Mouse (Mus musculus): Measurements from ENCODE around the gene Bricd5. TPM values are rescaled to one million over a fixed set of nuclear protein-coding genes. Genes with fewer than 3 reads are reported as not detected.

Bricd5 gene
- total and polyA plus RNA-seq, 2 experiments = 0.67 TPM; not detected in 1

GRCm38 (mm10) chr17:24463374-24464133, 10.1 kb upstream of the Bricd5 start:
- 67% methylated on average over 6 of the region's 6 CpGs for WGBS
- H3K27me3 ChIP-seq (ENCODE audit: control insufficient read depth, insufficient read depth, low read length) = no peaks in the 10 kb centered on the region
- no peaks in the 10 kb centered on the region for H3K79me2 ChIP-seq (ENCODE audit: control insufficient read depth, insufficient read depth, low read length)
- no peak overlapping the region for H3K4me3 ChIP-seq (ENCODE audit: insufficient read depth, low read depth, low read length)
- H3K4me1 ChIP-seq (ENCODE audit: control insufficient read depth, insufficient read depth, low read length) = no peaks in the 10 kb centered on the region
- no peak overlapping the region for H3K9ac ChIP-seq (ENCODE audit: low read depth, low read length)
- DNase-seq (ENCODE audit: extremely low read depth, low read depth, low spot score) = no peak
- no peak overlapping the region for H3K27ac ChIP-seq (replicated peaks; ENCODE audit: insufficient read depth, low read depth, low read length)
- no peak for TF ChIP-seq POLR2A (IDR thresholded peaks at IDR 0.05; ENCODE audit: extremely low read depth, insufficient read depth, low read length)
- TF ChIP-seq CTCF (IDR thresholded peaks at IDR 0.05; ENCODE audit: low read depth, low read length) = no peak
- H3K36me3 ChIP-seq (ENCODE audit: control insufficient read depth, insufficient read depth, low read length) = no peaks in the 10 kb centered on the region

GRCm38 (mm10) chr17:24468636-24469246, 4.9 kb upstream of the Bricd5 start:
- WGBS = 97% methylated on average over 5 of the region's 5 CpGs
- Histone ChIP-seq H3K79me2 (ENCODE audit: control insufficient read depth, insufficient read depth, low read length) (peaks cover 7% of the 10 kb centered on the region), H3K4me1 (ENCODE audit: control insufficient read depth, insufficient read depth, low read length) (peaks cover 8% of the 10 kb centered on the region), H3K4me3 (ENCODE audit: insufficient read depth, low read depth, low read length) (no peak overlapping the region), H3K27ac (replicated peaks; ENCODE audit: insufficient read depth, low read depth, low read length) (no peak overlapping the region), H3K27me3 (ENCODE audit: control insufficient read depth, insufficient read depth, low read length) (no peaks in the 10 kb centered on the region), H3K9ac (ENCODE audit: low read depth, low read length) (no peak overlapping the region), H3K36me3 (ENCODE audit: control insufficient read depth, insufficient read depth, low read length) (no peaks in the 10 kb centered on the region)
- TF ChIP-seq POLR2A (IDR thresholded peaks at IDR 0.05; ENCODE audit: extremely low read depth, insufficient read depth, low read length) (no peak), CTCF (IDR thresholded peaks at IDR 0.05; ENCODE audit: low read depth, low read length) (no peak)
- DNase-seq (ENCODE audit: extremely low read depth, low read depth, low spot score) = no peak

DNA sequence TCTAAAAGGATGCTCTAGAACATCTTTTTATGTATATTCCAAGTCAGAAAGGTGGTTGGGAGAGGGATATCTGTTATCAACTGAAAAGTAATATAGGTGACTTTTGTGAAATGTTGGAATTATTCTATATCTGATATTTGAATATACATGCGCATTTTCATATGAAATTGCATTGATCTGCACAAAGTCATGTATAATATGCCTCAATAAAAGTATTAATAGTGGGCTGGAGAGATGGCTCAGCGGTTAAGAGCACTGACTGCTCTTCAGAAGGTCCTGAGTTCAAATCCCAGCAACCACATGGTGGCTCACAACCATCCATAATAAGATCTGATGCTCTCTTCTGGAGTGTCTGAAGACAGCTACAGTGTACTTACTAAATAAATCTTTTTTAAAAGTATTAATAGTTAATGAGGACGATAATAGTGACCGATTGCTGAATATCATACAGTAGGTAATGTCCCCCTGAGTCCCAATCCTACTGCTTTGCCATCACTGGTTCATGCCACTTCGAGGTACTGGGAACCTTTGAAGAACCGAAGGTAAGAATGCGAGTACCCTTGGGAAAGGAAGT, 4.3 kb upstream of the Bricd5 start:
- DNase-seq (ENCODE audit: extremely low read depth, low read depth, low spot score) = no peak
- Histone ChIP-seq H3K4me1 (ENCODE audit: control insufficient read depth, insufficient read depth, low read length) (peaks cover 8% of the 10 kb centered on the region), H3K27me3 (ENCODE audit: control insufficient read depth, insufficient read depth, low read length) (no peaks in the 10 kb centered on the region), H3K4me3 (ENCODE audit: insufficient read depth, low read depth, low read length) (peak overlapping the region; percentile 80), H3K27ac (replicated peaks; ENCODE audit: insufficient read depth, low read depth, low read length) (peak overlapping the region; percentile 82), H3K79me2 (ENCODE audit: control insufficient read depth, insufficient read depth, low read length) (peaks cover 7% of the 10 kb centered on the region), H3K9ac (ENCODE audit: low read depth, low read length) (peak overlapping the region; percentile 73), H3K36me3 (ENCODE audit: control insufficient read depth, insufficient read depth, low read length) (no peaks in the 10 kb centered on the region)
- WGBS = 16% methylated on average over 7 of the region's 7 CpGs
- TF ChIP-seq CTCF (IDR thresholded peaks at IDR 0.05; ENCODE audit: low read depth, low read length) (no peak), POLR2A (IDR thresholded peaks at IDR 0.05; ENCODE audit: extremely low read depth, insufficient read depth, low read length) (no peak)

GRCm38 (mm10) chr17:24469910-24470602, 3.6 kb upstream of the Bricd5 start, which contains the start of the genes E4f1 and Pgp:
Gene E4f1 (minus strand): TSS chr17:24470313.
Gene Pgp (plus strand): TSS chr17:24470392.
- no peaks in the 10 kb centered on the region for H3K36me3 ChIP-seq (ENCODE audit: control insufficient read depth, insufficient read depth, low read length)
- DNase-seq (ENCODE audit: extremely low read depth, low read depth, low spot score) = peak; percentile 91
- peak within 1 kb of the TSS; percentile 92 for H3K9ac ChIP-seq (ENCODE audit: low read depth, low read length)
- no peak for TF ChIP-seq CTCF (IDR thresholded peaks at IDR 0.05; ENCODE audit: low read depth, low read length)
- TF ChIP-seq POLR2A (IDR thresholded peaks at IDR 0.05; ENCODE audit: extremely low read depth, insufficient read depth, low read length) = 0 out of 2 replicates have a peak, but pooled peaks have one; percentile 40
- H3K27ac ChIP-seq (replicated peaks; ENCODE audit: insufficient read depth, low read depth, low read length) = peak within 1 kb of the TSS; percentile 82
- H3K27me3 ChIP-seq (ENCODE audit: control insufficient read depth, insufficient read depth, low read length) = no peaks in the 10 kb centered on the region
- peaks cover 7% of the 10 kb centered on the region for H3K79me2 ChIP-seq (ENCODE audit: control insufficient read depth, insufficient read depth, low read length)
- WGBS = under 1% methylated on average over 75 of the region's 75 CpGs
- peak within 1 kb of the TSS; percentile 80 for H3K4me3 ChIP-seq (ENCODE audit: insufficient read depth, low read depth, low read length)
- peaks cover 8% of the 10 kb centered on the region for H3K4me1 ChIP-seq (ENCODE audit: control insufficient read depth, insufficient read depth, low read length)

DNA sequence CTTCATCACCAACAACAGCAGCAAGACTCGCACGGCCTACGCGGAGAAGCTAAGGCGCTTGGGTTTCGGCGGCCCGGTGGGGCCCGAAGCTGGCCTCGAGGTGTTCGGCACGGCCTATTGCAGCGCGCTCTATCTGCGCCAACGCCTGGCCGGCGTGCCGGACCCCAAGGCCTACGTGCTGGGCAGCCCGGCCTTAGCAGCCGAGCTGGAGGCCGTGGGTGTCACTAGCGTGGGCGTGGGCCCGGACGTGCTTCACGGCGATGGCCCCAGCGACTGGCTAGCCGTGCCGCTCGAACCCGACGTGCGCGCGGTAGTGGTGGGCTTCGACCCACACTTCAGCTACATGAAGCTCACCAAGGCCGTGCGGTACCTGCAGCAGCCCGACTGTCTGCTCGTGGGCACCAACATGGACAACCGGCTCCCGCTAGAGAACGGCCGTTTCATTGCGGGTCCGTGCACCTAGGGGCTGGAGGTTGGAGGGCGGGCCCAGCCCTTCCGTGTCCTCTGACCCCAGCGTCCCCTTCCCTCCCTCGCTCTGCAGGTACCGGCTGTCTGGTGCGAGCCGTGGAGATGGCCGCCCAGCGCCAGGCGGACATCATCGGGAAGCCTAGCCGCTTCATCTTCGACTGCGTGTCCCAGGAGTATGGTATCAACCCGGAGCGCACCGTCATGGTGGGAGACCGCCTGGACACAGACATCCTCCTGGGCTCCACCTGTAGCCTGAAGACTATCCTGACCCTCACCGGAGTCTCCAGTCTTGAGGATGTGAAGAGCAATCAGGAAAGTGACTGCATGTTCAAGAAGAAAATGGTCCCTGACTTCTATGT, 2.8 kb upstream of the Bricd5 start:
- peaks cover 7% of the 10 kb centered on the region for H3K79me2 ChIP-seq (ENCODE audit: control insufficient read depth, insufficient read depth, low read length)
- WGBS = 3% methylated on average over 68 of the region's 68 CpGs

More for the DNA sequence above, 2.8 kb upstream of the Bricd5 start:
- Histone ChIP-seq H3K4me3 (ENCODE audit: insufficient read depth, low read depth, low read length) (peak overlapping the region; percentile 74), H3K9ac (ENCODE audit: low read depth, low read length) (peak overlapping the region; percentile 92), H3K36me3 (ENCODE audit: control insufficient read depth, insufficient read depth, low read length) (no peaks in the 10 kb centered on the region; the same call in 1 of the 2 replicates), H3K27ac (replicated peaks; ENCODE audit: insufficient read depth, low read depth, low read length) (peak overlapping the region; percentile 45), H3K4me1 (ENCODE audit: control insufficient read depth, insufficient read depth, low read length) (peaks cover 8% of the 10 kb centered on the region), H3K27me3 (ENCODE audit: control insufficient read depth, insufficient read depth, low read length) (no peaks in the 10 kb centered on the region)
- 0 out of 2 replicates have a peak, but pooled peaks have one; percentile 0 for TF ChIP-seq CTCF (IDR thresholded peaks at IDR 0.05; ENCODE audit: low read depth, low read length)
- TF ChIP-seq POLR2A (IDR thresholded peaks at IDR 0.05; ENCODE audit: extremely low read depth, insufficient read depth, low read length) = no peak
- DNase-seq (ENCODE audit: extremely low read depth, low read depth, low spot score) = peak; percentile 17
